Mouse (Mus musculus) liver, adult (tissue): ENCODE measurements around the gene Amigo1.

Experiments used
- GATA4 ChIP-seq: IDR thresholded peaks from 2 replicates; pipeline ENCODE4 v1.6.1; 2014; ENCODE audit warnings: mild to moderate bottlenecking, low read length; ENCODE audit not compliant: insufficient replicate concordance

Amigo1 gene

DNA sequence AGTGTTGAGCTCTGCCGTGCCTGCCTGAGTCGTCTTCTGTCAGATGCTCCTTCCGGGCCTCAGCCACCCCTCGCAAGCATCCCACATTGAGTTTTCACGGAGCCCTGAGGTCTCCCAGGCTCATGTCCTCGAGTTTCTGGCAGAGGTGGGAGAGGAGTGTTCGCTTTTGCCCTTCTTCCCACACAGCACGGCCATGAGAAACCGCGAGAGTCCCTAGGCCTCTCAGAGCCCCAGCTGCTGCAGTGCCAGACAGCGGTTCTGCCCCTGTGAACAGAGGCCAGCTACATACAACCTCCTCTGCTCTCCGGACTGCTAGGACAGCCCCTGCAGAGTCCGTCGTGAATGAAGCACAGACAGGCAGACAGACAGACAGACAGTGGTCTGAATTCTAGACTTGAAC lies 18.6 kb upstream of the Amigo1 start:
- no peak for TF ChIP-seq GATA4

DNA sequence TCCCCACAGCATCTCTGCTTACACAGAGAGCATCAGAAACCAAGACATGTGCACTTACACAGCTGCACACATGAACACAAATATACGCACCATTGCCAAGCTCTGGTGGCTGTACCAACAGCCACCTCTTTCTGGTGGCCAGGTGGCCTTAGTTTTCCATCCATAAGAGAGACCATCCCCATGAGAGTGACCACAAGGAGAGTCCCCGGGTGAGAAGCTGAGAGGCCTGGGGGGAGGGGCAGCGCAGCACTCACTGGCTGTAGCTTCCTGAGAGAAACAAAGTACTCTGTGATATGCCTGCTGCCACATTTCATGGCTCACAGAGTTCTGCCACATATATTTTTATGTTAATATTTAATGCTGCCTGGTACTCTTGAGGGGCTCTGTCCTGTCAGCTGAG lies 16.9 kb upstream of the Amigo1 start:
- TF ChIP-seq GATA4: no peak

DNA sequence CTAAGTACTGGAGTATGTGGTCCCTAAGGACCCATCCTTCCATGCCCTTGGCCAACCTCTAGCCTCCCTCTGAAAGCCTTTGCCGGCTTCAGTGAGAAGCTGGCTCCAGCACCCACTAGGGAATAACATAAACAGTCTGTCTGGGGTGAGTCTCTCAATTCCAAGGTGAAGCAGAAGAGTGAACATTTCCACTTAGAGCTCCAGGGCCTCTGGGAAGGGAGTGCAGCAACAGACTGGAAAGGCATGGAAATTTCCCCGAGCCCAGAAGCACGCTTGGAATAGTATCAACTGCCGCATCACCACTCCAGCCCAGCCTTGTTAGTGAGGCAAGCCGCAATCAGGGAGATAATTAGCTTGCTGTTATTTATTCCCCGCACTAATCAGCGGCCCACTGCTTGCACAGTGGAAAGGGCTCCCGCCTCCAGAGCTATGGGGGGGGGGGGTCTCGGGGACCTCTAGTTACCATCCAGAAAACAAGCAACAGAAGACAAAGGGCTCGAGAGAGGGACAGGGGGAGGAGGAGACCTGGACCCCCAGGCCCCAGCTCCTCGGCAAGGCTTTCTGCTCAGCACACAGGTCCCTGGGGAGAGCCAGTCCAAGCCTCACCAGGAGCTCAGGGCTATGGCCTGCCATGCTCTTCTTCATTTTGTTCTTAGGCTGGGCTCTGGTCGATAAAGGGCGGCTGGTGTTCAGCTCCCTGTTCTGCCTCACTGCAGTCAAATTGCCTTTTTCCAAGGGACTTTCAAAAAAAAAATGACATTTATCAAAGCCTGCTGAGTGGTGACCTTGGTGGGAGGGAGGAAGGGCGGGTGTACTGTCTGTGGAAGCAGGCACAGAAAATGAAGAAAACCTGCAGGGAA lies 11.2 kb upstream of the Amigo1 start:
- TF ChIP-seq GATA4: no peak

DNA sequence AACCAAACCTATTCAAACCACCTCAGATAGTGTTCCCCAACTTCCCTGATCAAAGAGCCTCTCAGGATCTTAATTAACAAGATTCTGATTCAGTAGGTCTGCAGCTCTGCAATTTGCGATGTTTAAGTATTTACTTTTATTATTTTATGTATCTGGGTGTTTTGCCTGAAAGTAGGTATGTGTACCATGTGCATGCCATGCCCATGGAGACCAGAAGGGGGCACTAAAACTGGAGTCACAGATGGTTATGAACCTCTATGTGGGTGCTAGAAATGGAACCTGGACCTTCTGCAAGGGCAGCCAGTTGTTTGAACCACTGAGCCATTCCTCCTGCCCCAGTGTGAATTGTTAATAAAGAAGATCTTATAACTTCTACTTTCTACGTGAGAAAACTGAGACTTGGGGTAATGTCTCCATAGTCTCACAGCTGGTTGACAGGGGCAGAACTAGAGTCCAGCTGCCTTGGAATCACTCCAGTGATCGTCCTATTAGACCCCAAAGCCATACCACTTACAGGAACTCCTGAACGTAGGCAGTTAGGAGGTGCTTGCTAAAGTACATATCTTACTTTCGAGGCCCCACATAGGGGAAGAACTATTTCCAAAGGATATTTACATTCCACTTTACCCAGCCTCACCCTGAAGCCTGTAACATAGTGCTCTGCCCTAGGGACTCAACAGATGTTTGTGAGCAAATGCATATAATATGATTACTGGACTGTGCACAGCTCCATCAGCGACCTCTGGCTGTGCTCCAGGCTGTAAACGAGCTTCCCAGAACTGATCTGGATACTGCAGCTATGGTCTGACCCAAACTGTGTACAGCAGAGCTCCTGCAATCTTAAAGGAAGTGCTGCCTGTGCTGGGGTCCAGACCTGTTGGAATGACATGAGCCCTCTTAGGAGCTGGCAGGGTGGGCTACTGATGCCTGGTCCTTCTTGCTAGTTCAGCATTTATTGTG lies 7.1 kb upstream of the Amigo1 start:
- no peak for TF ChIP-seq GATA4

DNA sequence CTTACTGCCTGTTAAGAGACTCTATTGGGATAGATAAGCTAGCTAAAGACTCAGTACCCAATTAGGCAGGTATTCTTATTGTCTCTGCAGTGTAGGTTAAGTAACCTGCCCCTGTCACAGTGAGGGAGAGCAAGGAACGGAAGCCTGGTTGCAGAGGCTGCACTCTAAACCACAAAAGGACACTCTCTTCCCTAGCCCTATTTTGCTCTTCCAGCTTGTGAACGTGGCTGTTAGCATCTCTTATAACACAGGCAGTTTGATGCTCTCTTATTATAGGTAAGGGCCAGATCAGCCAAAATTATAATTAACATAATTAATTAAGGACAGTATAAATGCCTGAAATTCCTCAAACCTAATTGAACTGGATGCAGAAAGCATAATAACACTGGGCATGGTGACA lies 5.6 kb upstream of the Amigo1 start:
- TF ChIP-seq GATA4: no peak

DNA sequence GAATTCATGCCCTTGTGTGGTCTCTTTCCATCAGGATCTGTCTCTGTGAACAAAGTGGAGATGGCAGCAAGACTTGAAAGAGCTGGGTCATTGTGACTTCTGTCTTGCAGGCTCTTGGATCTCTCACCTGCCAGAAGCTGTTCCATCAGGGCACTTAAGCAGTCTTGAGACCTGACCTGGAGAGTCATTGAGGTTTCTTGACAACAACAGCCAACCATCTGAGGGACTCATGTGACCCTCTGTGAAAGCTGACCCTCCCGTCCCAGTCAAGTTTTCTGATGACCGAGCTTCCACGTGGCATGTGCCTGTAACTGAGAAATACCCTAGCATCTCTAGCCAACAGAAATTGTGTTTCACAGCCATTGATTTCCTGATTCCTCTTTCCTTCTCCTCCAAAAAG lies 1.4 kb upstream of the Amigo1 start:
- no peak for TF ChIP-seq GATA4

DNA sequence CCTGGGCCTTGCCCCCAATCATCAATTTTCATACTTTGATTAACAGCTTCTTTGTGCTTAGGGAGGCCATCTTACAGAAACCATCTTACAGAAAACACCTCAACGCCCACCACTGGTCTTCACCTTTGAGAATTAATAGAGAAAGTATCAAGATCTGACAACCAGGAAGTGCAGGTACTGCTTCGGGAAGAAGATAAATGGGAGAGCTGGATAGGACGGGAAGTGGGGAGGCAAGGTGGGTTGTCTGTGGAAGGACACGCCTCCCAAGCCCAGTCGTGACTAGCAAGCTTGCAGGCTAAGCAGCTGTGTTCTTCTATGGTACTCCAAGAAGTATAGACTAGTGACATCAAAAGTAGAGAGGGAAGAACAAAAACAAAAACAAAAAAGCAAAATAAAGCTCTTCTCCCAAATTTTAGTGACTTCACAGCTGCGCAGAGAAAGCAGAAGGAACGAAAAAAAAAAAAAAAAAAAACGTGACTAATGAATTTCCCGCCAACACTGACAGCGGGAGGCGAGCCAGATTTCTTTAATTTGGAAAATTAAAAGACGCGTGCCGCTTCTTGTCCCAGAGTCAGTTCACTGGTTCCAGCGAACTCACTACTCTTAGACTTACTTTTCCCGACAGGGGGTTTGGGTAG lies 556 bp upstream of the Amigo1 start:
- no peak for TF ChIP-seq GATA4

DNA sequence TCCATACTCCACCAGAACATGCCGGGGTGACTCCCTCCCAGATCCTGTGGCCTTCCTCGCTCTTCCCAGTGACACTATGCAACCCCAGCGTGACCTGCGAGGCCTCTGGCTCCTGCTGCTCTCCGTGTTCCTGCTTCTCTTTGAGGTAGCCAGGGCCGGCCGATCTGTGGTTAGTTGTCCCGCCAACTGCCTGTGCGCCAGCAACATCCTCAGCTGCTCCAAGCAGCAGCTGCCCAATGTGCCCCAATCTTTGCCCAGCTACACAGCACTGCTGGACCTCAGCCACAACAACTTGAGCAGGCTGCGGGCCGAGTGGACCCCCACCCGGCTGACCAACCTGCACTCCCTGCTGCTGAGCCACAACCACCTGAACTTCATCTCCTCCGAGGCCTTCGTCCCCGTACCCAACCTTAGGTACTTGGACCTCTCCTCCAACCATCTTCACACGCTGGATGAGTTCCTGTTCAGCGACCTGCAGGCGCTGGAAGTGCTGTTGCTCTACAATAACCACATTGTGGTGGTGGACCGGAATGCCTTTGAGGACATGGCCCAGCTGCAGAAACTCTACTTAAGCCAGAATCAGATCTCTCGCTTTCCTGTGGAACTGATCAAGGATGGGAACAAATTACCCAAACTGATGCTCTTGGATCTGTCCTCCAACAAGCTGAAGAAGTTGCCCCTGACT lies 1.1 kb downstream of the Amigo1 start:
- TF ChIP-seq GATA4: no peak

DNA sequence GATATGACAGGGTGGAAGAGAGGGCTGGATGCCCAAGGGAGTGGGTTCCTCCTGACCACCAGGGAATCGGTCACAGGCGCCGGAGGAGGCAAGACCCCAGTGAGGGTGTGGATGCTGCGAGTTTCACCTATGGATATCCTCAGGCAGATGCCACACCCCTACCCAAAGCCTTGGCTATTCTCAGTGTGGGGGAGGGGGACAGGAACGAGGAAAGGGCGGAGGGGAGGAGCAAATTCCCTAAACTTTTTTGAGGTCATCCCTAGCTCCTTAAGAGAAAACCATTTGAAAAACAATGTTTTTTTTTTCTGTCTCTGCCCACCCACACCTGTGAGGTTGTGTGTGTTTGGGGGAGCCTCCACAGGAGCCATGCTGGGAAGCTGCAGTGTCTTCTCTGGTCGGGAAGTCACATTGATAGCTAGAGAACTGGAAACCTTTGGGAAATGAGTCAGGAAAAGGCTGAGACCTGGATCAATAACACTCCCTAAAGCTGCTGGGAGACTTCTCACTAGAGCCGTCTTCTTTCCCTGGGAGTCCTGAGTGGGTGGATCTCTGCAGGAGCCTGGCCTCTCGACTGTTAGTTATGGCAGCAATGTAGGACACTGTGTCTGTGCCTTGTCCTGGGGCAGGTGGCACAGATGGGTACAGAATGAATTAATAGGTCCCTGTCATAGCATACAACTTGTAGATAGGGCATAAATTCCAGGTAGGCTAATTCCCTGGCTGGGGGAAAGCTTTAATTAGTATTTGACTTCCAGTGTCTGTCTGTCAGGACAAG lies 2.8 kb downstream of the Amigo1 start:
- no peak for TF ChIP-seq GATA4

DNA sequence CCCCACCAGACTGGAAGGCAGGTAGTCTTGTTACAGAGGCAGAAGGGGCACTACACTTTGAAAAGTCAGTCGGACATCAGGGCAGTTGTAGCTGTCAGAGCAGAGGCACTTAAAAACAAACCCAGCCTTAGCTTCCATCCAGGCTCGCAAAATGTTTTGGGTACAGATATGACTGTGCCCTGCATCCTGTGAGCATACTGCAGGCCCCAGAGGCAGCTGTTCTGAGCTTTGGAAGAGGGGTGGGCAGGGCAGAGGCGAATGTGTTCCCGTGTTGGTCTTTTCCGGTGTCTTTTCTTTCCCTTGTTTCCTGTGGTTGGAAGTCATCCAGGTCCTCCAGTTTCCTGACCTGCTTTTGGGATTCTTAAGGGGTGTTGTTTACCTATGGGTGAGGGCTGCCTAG lies 3.8 kb downstream of the Amigo1 start:
- no peak for TF ChIP-seq GATA4

DNA sequence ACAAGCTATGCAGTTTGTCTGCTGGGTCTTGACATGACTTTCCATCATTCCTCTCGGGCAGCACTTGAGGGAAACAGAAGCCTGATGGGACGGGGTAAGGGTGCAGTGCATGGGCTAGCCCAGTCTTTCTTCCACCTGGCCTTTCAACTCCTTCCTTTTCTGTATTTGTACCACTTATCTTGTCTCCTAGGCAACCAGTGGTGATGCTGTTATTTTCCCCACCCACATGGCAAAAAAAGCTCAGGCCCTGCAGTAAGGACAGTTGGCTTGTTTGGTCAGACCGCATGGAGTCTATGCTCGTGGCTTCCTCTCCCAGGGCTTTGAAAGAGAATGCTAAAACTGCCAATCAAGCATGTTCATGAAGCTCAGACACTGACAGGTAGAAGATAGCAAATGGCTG lies 7.6 kb downstream of the Amigo1 start:
- no peak for TF ChIP-seq GATA4

DNA sequence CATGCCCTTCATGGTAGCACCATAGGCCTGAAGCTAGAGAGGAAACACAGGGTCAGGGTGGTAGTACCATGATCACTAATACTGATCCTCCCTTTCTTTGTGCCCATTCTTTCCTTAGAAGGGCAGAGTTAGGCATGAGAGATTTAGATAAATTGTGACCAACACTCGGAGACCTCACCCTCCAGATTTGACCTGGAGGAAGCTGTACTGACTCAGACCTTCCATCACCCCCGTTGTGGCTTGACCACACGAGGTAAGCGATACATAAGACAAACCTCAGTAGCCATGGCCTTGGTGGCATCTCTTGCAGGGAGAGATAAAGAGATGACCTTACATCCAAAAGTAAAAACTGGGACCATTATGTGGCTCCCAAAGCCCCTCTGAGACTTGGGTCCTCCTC lies 9.2 kb downstream of the Amigo1 start:
- no peak for TF ChIP-seq GATA4

DNA sequence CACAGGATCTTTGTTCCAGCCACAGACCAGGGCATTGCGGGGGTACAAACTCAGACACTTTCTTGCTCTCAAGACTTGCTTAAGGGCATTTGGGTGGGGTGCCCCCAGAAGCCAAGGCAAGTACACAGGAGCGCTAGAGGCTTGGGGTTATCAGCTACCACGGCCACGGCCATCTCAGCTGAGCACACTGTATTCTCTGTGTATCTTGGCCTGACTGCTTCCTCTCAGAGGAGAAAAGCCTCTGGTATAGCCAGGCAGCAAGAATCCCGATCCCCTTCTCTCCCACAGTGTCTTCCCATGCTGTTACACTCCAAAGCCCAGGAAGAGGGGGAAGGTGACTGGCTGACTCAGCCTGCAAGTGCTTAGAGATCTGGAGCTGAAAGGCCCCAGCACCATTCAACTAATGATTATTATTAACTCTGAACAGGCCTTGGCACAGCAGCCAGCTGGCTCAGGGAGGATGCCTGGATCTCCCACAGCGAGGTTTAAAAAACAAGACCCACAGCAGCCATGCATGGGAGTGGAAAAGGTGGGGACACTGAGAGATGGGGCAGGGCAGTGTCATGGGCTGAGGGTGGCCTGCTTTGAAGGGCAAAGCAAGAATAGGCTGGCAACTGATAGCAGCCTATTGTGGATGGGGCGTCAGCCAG lies 9.9 kb downstream of the Amigo1 start:
- no peak for TF ChIP-seq GATA4

DNA sequence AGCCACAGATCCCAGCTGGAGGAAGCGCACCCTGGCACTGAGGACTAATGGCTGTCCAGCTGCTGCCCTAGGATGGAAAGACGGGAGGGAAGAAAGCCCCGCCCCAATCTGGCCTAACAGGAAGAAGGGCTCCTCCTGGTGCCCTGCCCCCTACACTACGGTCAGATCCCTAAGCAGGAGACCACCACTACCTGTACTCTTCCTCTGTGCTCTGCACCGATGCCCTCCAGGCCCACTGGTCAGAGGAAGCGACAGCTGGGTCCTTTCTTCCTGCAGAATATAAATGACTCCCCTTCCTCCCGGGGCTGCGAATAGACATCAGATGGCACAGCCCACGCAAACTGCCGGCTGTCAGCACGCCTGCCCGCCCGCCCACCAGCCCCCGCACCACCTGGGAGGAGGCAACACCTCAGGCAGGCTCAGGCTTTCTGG lies 10.9 kb downstream of the Amigo1 start:
- no peak for TF ChIP-seq GATA4
